Mouse (Mus musculus) forebrain, embryonic 16.5 days (tissue): Measurements from ENCODE around the gene Sf3b3. TPM values are rescaled to one million over a fixed set of nuclear protein-coding genes. Genes with fewer than 3 reads are reported as not detected.

Experiments
- polyA plus RNA-seq: library from polyadenylated mRNA; unstranded; fragments of >200 nt; fragmentation: Nextera tagmentation; extraction: Ambion mirVana; gene quantifications from 2 replicates; pipeline ENCODE4 v1.2.1, GENCODE M21; 2015

Gene Sf3b3
- polyA plus RNA-seq, 1 experiment from 2014 or later: 124 TPM

Other genes starting within 250 kb of the Sf3b3 start
- 28.0 and 28.1 TPM in 2 replicates for gene Vac14, start 228.2 kb downstream of the Sf3b3 start, polyA plus RNA-seq
- 24.6 and 24.8 TPM in 2 replicates for gene Mtss1l, start 125.3 kb downstream of the Sf3b3 start, polyA plus RNA-seq
- 5.4 and 5.7 TPM in 2 replicates for gene Il34, start 40.9 kb downstream of the Sf3b3 start, polyA plus RNA-seq
- 65.0 and 69.3 TPM in 2 replicates for gene Cog4, start 187 bp downstream of the Sf3b3 start, polyA plus RNA-seq
- 8.2 and 8.4 TPM in 2 replicates for gene Fuk, start 55.7 kb upstream of the Sf3b3 start, polyA plus RNA-seq
- 24.7 and 25.2 TPM in 2 replicates for gene St3gal2, start 73.1 kb upstream of the Sf3b3 start, polyA plus RNA-seq
- gene Ddx19a, start 151.0 kb upstream of the Sf3b3 start, polyA plus RNA-seq: 11.7 and 11.9 TPM in 2 replicates
- gene Ddx19b, start 185.0 kb upstream of the Sf3b3 start, polyA plus RNA-seq: 8.7 and 10.2 TPM in 2 replicates
- 72.1 and 80.1 TPM in 2 replicates for gene Aars, start 186.4 kb upstream of the Sf3b3 start, polyA plus RNA-seq
- gene Exosc6, start 209.6 kb upstream of the Sf3b3 start, polyA plus RNA-seq: not detected in 2 replicates
- 0.28 and 0.67 TPM in 2 replicates for gene Clec18a, start 245.6 kb upstream of the Sf3b3 start, polyA plus RNA-seq
- 13.4 and 14.0 TPM in 2 replicates for gene Pdpr, start 247.8 kb upstream of the Sf3b3 start, polyA plus RNA-seq